Mouse (Mus musculus) layer of hippocampus, postnatal 36 days (tissue): ENCODE measurements at regions not wholly inside any gene's neighbourhood (a gene's known extent, or its start where the extent isn't known, plus 50 kb on each side); places are given as distances from the start of the nearest gene placed in this dataset.

ENCODE experiments used
- DNase-seq, 2 experiments: peaks; one replicate each; pipeline ENCODE4 v3.0.0; 2022

DNA sequence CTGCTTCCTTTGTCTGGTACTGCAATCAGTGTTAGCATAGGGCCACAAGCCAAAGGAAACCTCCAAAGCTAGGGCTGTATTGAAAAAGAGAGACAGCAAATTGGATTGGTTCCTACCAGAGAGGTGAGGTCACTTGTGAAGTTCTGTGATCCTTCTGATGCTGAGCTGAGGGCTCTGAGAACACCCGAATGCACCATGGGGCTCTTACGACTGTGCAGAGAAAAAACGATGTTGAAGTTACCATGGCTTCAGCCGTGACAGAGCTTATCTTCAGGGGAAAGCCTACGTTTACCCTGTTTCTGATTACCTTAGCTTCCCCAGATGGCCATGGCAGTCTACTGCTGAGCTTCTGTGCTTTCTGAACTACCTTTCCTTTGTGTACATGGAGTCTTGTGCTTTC lies 53.9 kb upstream of the Fmo9 start:
- DNase-seq = no peak

DNA sequence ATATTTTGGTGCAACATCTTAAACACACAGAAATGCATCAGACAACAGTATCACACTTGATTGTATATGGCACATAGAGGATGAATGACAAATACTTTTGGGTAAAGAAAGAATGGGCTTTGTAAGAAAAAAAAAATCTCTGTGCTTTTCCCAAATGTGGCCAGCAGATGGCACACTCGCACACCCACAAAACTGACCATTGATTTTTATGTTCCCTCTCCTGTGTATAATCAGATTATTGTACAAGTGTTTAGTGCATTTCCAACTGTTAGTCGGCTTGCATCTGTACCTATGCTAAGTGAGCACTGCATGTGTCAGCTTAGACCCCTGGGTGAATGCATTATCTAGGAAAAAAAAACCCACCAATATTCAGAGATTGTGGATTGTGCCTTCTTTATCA lies 56.4 kb upstream of the Fmo9 start:
- DNase-seq = peak in 1 of 2 experiments; percentile 7

DNA sequence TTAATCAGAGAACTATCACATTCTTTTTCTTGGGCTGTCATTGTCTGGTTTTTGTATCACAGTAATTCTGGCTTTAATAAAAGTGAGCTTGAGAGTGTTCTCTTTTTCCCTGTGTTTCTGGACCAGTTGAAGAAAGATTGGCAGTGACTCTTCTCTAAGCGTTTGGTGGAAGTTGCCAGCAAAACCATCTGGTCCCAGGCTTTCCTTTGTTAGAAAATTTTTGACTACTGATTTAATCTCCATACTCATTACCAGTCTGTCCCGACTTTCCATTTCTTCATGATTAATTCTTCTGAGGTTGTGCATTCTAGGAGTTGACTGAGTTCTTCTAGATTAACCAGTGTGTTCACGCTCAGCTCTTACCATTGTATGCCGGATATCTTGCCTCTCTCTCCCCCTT lies 68.6 kb upstream of the Fmo9 start:
- peak; percentile 51 to 52 for DNase-seq

DNA sequence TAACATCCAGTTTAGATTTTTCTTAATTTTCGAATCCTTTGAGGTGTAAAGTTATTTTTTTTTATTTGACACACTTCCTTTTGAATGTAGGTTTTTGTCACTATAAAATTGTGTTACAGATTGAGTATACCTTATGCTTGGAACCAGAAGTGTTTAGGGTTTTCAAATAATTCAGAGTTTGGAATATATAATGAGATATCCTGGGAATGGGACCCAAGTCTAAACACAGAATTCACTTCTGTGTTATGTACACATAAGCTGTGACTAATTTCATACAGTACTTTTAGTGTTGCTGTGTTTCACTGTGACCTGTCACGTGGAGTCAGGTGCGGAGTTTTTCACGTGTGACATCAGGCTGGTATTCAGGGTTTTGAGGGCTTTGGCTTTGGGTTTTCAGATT lies 69.1 kb upstream of the Fmo9 start:
- DNase-seq = no peak

DNA sequence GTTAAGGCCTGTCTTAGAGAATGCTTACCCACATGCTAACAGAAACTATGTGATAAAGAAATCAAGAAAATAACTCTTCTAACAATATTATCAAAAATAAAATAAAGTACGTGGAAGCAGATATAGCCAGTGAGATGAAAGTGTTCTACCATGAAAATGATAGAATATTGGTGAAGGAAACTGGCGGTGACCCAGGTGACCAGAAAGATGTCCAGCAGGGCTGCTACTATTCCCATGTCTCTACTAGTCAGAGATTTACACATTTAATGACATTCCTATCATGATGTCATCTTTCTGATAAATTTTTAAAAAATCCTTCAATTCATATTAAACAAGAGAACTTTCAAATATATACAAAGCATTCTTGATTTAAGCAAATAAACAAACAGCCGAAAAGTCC lies 69.8 kb upstream of the Fmo9 start:
- DNase-seq = no peak

DNA sequence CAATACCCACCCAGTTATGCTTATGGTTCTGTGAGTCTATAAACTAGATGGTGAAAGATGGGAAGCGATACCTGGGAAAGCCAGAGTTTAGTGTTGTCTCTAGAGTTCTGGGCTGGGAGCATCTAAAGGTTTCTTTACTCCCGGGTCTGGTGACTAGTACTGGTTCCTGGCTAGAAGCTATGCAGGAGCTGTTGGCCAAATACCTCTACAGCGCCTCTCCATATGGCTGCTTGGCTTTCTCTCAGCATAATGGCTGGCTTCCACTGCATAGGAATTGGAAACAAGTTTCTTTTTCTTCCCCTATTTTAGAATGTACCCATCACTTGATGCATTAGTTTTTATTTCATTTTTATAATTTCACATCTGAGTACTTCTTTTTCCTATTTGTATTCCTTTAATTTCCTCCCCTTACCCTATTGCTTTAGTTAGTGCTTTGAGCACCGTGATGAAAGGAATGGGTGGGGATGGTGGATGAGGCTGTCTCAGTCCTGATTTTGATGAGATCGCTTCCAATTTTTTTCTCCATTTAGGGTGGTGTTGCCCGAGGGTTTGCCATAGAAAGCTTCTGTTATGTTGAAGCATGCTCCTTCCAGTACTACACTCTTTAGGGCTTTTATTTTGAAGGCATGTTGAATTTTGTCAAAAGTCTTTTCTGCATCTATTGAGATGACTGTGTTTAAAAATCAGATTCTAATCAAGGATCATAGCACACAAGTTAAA lies 71.5 kb upstream of the Fmo9 start:
- peak in 1 of 2 experiments; percentile 13 for DNase-seq

DNA sequence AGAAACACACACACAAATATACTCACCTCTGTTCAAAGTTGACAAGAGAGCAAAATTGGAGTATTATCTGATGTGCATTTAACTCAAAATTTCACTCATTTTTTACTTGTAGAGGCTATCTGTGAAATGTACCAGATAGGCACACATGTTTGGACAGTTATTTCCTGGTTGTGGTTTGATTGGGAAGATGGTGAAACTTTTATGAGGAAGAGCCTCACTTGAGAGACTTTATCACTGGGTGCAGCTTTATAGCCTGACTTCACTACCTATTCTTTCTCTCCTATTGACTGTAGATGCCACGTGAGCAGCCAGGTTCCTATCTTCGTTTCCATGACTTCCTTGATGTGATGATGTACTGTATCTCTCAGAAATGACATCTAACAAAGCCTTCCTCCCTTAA lies 77.3 kb upstream of the Fmo9 start:
- no peak for DNase-seq

DNA sequence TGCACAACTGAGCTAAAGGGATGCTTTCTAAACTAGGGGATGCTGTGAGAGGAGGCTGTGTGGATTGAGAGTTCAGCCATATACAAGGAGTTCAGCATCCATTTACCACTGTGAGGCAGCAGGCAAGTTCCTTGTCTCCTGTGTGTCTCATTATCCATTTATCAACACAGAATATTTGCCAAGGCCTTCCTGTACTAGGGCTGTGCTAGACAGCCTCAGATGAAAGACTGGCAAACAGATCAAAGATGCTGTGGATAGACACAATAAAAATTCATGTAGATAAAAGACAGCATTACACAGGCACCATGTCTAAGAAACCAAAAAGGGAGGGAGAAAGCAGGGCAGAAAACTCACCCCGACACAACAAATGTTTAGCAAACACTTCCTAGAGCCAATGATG lies 91.5 kb upstream of the Fmo9 start:
- no peak for DNase-seq

DNA sequence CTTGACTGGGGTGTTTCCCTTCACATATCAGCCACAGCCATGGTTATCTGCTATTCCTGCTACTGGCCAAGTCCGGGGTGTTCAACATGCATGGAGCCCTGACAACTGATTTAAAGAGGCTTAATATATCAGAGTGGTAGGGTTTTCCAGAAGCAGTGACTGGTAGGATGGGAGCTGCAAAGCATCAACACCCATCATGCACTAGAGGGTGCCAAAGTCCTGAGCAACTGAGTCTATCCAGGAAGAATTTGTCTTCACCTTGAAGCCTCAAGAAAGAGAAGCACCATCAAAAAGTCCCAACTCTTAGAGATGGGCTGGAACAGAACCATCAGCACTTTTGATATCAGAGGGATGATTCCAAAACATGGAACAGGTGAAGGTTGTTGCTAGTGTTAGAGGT lies 100.5 kb upstream of the Fmo9 start:
- peak; percentile 21 to 38 for DNase-seq

DNA sequence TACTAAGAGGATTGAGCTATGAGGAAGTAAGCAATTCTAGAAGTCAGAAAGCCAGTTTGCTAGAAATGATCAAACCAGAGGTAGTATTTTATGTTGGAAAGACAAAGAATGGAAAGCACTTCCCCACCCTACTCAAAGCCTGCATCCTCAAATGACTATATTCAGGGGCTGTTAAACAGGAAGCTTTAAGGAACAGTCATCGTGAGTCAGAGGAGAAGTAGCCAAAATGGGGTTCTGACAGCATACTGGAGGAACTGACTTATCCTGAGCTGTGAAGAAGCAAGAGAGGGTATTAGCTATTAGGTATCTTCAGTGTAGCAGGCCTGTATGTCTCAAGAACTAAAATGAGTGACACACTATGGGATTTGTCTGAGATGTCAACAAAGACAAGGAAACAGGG lies 106.3 kb upstream of the Fmo9 start:
- no peak for DNase-seq

DNA sequence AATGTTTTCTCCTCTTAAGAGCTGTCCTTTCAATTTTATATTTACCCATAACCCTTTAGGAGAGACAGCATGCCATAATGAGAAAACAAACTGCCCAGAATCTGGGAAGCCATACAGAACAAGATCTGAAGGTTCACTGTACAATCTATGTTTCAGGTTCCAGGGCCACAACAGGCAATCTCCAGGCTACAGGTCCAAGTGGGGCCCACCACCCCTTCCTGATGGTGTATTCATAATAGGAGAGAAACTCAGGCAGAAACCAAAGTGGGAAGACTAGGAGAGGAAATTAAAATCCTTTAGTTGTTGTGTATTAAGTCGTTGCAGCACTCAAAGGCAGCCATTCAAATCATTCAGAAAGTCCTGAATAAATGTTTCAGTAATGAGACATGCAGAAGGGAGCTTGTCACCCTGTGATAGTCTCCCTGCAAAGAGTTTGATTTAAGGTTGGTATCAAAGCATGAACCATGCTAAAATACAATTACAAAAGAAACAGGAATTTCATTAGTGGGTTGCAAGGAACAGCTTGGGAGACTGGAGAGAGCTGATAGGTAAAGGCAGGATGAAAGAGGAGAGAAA lies 107.3 kb upstream of the Fmo9 start:
- DNase-seq = no peak

DNA sequence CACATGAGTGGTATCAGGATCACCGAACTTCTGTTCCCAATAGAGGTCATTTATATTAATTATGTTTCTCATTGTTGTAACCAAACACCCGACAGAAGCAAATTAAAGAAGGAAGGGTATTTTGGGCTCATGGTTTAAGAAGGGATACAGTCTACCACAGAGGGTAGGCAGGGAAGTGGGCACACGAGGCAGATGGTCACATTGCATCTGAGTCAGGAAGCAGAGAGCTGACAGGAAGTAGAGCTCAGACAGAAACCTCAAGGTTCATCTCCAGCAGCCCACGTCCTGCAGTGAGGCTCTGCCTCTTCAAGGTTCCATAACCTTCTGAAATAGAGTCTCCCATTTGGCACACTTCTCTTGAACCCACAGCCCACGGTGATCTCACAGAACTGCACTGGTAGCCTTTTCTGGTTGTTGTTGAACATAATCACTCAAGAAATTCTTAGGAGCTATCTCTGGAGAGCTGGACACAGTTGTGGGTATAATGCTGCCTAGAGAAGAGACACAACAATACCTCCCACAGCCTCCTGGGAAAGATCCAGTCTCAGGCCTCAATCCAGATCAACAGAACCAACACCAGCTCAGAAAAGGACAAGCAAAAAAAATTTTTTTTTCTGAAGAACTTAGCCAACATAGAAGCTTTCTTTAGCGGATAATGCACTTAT lies 111.5 kb upstream of the Fmo9 start:
- no peak for DNase-seq

DNA sequence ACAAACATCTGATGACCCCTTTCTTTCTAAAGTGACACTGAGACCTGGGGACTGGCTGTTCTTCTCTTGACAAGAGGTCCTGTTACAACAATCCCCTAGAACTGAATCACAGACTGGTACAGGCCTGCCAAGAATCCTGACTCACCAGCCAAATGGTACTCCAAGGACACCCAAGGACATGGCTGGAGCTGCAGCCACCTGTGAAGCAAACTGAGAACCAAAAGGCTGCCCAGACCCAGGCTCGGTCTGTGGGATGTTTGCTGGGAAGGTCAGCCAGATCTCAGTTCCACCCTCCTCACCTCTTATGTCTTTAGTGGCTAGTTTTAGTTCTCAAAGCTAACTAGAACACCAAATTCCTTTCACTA lies 112.1 kb upstream of the Fmo9 start:
- no peak for DNase-seq

DNA sequence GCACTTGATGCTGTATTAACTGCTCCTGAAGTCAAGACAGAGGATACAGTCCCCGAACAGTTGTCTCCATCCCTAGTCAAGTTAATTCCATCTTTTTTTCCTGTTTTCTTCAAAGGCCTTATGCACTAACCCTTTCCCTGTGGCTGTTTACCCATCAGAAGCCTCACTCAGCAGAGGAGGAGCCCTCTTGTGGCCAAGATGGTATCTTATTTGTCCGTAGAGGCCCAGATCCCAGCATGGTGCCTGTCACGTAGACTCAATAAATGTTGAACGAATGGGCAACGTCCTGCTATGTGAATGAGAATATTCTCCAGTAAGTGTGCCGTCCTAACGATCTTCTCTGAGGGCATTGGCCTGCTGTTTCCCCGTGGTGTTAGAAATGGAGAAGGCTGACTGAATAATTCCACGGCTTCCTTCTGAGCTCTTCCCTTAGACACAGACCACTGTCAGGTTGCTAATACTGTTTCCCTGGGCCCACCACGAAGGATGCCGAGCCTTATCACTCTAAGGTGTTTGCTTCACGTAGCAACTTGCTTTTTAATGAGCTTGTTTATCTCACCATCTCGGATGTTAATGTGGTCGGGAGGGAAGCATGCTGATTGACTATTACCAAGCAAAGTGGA lies 113.1 kb upstream of the Fmo9 start:
- no peak for DNase-seq

DNA sequence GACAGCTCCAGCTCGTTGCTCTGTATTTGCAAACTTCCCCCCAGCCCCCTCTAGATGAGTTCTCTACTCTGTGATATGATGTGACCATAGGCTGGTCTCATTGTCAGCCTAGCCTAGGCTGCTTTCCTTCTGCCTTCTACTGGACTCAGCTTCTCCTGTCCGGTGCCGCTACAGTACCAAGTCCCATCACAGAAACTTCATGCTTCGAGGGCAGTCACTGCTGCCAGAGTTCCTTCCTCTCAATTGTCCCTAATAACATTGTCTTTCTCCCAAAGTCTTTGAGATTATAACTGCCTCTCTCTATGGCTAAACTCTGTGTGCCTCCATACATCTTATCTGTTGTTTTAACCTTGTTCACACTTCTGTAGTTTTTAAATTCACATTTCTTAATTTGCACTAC lies 114.0 kb upstream of the Fmo9 start:
- no peak for DNase-seq

DNA sequence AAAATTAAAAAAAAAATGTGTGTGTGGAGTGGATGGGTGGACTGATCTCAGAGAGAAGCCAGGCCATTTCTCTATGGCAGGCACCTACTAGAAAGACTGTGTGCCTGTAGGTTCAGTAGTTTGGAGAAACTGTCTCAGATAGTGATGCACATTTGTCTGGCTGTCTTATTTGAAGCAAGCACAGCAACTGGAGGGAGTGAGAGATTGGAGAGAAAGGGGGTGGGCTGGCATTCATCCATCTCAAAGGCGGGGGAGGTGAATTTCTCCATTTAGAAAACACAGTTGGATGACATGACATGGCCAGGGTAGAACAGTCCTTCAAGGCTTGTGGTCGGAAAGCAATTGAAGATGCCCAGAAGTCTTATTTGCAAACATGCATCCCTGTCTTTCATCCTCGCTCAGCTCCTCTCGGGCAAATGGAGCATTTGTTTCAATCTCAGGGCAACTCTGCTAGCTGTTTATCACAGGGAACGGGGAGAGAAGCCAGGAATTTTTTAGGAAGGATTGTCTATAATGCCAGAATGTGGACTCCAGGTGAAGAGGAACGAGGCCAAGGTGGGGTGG lies 114.8 kb upstream of the Fmo9 start:
- DNase-seq = peak; percentile 12 to 18

DNA sequence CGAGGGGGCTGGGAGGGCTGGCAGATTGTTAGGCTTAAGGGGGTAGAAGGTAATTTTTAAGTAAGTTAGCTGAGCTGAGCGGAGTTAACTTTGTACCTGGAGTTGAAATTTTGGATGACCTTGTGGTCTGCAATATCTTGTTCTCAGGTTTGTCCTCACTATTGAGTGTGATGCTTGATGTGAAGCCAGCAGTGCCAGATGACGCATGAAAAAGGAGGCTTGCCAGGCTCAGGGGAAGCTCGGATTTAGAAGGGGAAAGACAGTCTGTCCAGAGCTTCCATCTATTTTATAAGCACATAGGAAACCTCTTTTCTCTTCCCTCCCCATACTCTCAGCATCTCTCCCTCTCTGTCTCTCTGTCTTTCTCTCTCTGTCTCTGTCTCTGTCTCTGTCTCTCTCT lies 115.3 kb upstream of the Fmo9 start:
- peak; percentile 12 to 17 for DNase-seq

DNA sequence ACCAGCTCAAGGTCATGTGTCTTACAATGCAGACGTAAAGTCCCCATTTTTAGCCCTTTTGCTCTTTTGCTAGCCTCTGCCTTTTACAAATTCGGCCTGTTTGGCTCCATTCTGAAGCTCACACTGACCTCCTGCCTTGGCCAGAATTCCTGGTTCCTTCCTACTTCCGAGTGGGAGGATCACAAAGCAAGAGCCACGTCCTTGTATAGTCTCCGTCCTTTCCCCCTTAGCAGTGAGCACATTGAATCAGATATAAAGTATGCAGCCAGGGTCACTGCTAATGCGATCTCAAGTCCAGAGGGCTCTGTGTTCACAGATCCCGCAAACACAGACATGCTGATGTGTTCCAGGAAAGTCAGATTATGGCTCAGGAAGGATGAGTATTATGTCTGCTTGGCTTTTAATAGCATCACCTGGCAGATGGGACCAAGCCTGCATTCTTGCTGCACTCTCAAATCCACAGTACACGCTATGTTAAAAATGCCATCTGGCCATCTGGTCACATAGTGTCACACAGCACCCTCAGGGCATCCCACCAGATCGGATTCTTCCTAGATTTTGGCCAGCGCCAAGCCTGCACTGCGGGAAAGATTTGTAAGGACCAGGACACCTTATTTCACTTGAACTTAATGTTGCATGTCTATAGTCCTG lies 119.4 kb upstream of the Fmo9 start:
- DNase-seq = no peak

DNA sequence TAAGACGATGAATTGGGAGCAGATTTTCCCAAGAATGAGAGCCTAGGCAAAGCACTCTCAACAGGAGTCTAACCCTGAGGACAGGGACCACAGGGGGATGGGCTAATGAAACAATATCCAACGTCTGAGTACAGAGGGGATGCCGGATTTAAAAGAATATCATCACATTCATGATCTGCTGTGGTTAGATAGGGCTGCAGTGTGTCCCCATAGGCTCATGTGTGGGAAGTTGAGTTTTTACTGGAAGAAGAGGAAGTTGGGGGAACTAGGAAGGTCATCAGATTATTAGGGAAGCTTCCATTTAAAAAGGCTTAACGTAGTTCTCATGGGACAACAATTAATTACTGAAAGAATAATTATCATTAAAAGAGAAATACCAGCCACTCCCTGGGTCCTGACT lies 120.3 kb upstream of the Fmo9 start:
- DNase-seq = no peak

DNA sequence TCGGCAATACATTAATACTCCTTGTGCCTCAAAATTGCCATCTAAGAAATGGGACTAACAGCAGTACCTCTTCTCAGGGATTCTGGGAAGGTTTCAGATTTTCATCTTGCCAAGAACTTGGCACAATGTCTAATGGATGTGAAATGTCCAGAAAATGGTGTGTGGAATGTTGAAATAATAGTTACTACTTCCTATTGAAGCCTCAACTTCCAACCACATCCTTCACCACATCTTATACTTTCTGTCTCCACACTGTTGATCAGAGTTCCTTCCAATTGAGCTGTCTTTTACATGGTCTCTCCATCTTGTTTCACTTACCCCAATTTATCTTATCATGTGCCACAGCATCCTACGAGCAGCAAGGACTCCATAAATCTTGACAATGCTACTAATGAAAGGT lies 122.3 kb upstream of the Fmo9 start:
- DNase-seq = no peak

DNA sequence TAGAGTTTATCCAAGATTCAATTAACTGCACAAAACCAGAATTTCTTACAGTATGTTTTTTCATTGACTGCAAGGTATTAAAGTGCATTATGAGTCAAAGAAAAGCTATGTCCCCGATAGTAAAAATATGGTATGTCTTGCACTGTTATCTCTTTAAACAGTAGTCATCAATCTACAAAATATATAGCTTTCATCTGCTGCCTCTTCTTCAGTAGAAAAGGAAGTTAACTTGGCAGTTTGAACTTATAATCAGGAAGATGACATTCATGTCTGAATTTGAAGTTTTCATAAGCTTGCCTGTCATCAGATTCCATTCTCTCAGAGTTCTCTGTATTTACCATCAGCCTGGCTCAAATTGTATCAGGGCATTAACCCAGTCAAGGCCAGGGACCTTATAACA lies 122.7 kb upstream of the Fmo9 start:
- no peak for DNase-seq

DNA sequence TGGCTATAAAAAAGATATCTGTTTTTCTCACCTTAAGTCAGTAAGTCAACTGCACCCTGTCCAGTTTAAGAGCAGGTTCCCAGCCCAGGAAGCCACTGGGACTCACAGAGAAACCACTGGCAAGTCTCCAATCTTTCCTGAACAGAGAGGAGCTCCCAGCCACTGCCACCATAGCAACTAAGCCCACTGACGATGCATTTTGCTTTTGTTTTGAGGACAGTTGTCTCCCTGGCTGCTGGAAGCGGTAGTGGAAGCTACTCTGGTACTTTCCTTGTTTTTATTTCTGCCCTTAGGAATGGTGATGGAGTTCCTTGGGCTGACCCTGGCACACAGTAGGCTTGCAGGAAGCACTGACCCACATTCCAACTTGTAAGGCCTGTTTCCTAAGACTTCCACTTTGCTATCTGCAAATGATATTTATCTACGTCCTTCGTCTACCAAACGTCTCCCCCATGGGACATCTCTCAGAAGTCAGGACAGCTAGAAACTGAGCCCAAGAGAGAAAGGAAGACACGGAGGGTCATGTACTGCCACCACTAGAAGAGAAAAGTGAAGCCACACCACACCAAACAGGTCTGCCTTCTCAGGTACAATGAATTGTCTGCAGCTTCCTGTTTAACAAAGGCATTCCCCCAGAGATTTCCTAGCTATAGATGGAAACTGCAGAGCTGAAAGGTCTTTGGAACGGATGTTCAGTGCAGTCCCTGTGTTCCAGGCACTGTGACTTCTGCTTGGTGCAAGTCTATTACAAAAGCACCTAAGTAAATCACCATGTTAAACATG lies 125.7 kb upstream of the Fmo9 start:
- DNase-seq = no peak
